Mouse (Mus musculus): ENCODE data around the gene Tmem135. TPM values are rescaled to one million over a fixed set of nuclear protein-coding genes. Genes with fewer than 3 reads are reported as not detected.

Gene Tmem135
- total RNA-seq, 2 experiments from 2014 or later = 26.2 to 27.6 TPM

DNA sequence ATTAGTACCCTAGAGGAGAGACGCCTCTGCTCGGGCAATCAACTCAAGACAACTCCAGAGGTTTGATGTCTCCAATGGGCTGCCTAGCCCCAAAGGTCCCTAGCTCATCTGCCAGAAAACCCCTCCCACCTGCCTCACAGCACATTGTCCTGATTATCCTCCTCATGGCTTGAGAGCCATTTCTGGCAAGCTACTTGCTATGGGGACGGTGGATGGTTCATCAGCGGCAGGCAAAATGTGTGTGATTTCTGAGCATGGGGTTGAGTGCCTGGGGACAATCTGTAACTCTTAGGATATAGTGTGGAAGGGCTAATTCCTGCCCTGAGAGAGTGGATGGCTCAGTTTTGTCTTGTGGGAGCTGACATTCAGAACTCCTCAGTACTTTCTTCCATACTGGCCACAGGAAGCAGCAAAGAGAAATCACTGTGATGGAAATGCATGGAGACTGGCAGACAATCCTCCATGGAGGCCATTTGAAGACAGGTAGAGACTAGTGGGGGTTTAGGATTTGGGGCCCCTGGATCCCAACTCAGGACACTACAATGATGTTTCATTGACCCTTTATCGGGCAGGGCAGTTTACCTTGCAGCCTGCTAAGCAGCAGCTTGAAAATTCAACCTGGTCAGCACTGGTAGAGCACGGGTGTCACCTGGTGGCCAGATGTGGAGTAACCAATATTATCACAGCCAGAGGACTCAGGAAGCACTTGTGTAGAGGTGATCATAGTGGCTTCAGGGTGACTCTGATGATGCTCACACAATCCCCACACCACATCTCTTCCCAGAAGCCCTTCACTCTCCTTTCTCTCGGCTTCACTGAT is 277.7 kb downstream of the Tmem135 start:
- peak; percentile 26 to 45 for DNase-seq (ENCODE audit: low spot score in 2 of 2)

DNA sequence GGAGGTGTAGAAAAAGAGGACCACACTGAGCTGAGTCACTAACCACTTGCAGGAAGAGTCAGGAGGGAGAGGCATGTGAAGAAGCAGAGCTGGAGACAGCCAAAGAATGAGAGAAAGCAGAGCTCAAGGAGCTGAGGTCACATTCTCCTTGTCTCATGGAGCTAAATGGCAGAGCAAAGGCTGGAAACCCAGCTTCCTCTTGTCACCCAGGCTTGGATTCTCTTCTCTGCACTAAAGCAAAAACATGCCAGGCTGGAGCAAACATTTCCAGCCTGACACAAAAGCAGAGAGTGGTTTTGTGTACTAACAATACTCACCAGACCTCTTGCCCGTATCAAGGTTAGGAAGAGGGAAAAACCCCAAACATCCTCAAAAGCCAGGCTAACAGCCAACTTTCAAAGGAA is 287.8 kb downstream of the Tmem135 start:
- DNase-seq (ENCODE audit: low spot score in 2 of 2) = no peak

DNA sequence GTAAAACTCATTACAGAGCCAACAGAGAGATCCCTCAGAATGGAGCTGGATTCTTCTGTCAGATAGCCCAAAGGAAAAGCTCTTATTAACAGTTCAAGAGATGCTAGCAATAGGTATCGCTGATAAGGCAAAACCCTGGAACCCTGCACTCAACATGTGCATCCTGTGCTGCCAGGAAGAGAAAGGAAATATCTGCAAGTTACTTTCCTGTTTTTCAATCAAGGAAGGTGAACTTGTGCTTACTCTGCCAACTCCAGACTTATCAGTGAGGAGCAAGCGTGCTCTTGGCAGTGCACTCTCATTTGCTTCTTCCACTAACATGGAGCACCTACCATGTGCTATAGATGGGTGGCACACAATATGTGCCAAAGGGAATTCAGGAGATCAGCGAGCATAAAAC is 288.4 kb downstream of the Tmem135 start:
- DNase-seq (ENCODE audit: low spot score in 2 of 2) = no peak

DNA sequence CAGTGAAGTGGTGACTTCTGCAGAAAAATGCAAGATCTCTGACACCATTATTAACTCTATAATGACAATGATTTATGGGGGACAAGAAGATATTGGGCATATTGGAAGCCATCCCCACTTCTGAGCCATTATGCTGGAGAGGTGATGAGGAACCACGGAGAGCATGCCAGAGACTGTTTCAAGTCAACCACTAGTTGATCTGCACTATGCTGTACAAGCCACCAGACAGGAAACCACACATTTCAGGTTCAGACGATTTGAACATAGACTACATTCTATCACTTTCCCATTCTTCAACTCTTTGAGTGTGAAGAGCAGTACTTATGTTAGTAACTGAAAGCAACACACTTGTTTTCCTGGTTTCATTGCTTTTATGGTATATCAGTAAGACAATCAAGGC is 297.6 kb downstream of the Tmem135 start:
- no peak for DNase-seq (ENCODE audit: low spot score in 2 of 2)

DNA sequence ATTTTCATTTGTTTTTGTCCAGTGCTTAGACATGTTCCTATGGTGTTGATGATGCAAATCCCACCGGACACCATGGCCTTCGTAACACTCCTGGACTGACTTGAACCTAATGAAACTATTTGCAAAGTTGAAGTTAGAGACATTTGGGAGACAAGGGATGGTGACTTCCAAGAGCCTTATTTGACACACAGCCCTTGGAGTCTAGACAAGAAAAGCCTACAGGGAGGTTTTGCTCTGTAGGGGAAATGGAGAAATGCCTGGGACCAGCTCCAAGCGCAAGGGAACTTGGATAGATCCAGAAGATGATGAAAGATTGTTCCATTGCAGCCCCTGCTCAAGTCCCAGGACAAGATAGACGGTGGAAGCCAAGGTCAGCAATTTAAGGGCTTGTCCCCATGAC is 304.3 kb downstream of the Tmem135 start:
- DNase-seq (ENCODE audit: low spot score in 2 of 2) = peak; percentile 16 to 59

Small RNAs within 50 kb of the gene (microRNA-seq; reads per million reads assigned to microRNA genes)
- gene Gm22171 (not detected), gene Gm24659 (not detected)

Other genes with a start within 250 kb of the Tmem135 start
- 10 to 100 TPM; 43.9 to 44.1 TPM for gene Fzd4, start 133 bp upstream of the Tmem135 start, total RNA-seq (2021)
- 10 to 100 TPM; 34.7 to 35.5 TPM for gene Prss23, start 123.0 kb upstream of the Tmem135 start, total RNA-seq (2021)
- gene Me3, start 228.2 kb upstream of the Tmem135 start, total RNA-seq (2021) = 10 to 100 TPM; 33.8 to 36.1 TPM

Data from gastrocnemius, postnatal 4 days (tissue).